13 mouse cellular contexts compared by ENCODE assay signal in the genomic region with DNA sequence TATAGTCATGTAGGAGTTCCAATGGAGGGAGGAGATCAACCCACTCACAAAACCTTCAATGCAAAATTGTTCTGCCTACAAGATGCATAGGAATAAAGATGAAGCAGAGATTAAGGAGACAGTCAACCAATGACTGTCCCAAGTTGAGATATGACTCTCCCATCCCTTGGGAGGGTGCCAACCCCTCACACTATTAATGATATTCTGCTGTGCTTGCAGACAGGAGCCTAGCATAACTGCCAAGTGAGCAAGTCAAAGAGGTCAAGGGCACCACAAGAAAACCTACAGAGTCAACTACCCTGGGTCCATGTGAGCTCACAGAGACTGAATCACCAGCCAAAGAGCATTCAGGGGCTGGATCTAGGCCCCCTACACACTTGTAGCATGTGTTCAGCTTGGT.
DNase-seq lines count a peak whose midpoint lies in the region.
"Had no signal": no experiment of that assay in that cellular context is flagged by ENCODE, and none has a peak within 500 bp of the region (broad histone marks: within the 10 kb centered on the region; RNA-seq: fewer than 3 reads in every experiment).

No protein-coding gene starts in this region.

- peak; percentile 67 for DNase-seq in adrenal gland, adult 2 months
- DNase-seq in adrenal gland, adult 8-10 months, result peak; percentile 24
- DNase-seq in adrenal gland, postnatal 14 days, result peak; percentile 60
- DNase-seq in adrenal gland, postnatal 36 days, result peak; percentile 66 to 67
- DNase-seq in urinary bladder, adult 18-20 months (ENCODE audit: low spot score in 2 of 2), result no peak
- DNase-seq in cerebellum, adult 18-20 months, result no peak
- no peak for DNase-seq in spleen, postnatal 14 days (ENCODE audit: low spot score in 2 of 2)
- DNase-seq: cerebellum, adult 11 months; cerebellum, adult 2 months; cerebellum, adult 9-10 months; cerebellum, postnatal 10 days; cerebellum, postnatal 25 days; forebrain, postnatal 0 days had no signal

Comparison
In these comparisons a context has a peak if more than half of its experiments do, and no peak if none do; other contexts are left out.
1. DNase-seq: peak in adrenal gland, adult 2 months (single experiment), adrenal gland, adult 8-10 months (single experiment), adrenal gland, postnatal 14 days (single experiment) and adrenal gland, postnatal 36 days (2 of 2); none in urinary bladder, adult 18-20 months (0 of 2), cerebellum, adult 18-20 months (0 of 2) and spleen, postnatal 14 days (0 of 2).